Mouse (Mus musculus): Measurements from ENCODE around the gene Alkbh7.

Gene Alkbh7

GRCm38 (mm10) chr17:57030931-57031660, 34.0 kb downstream of the Alkbh7 start, which contains the start of gene Khsrp:
TSS of gene Khsrp (minus strand) at chr17:57031522.
- peak; percentile 39 for DNase-seq (ENCODE audit: low spot score)

DNA sequence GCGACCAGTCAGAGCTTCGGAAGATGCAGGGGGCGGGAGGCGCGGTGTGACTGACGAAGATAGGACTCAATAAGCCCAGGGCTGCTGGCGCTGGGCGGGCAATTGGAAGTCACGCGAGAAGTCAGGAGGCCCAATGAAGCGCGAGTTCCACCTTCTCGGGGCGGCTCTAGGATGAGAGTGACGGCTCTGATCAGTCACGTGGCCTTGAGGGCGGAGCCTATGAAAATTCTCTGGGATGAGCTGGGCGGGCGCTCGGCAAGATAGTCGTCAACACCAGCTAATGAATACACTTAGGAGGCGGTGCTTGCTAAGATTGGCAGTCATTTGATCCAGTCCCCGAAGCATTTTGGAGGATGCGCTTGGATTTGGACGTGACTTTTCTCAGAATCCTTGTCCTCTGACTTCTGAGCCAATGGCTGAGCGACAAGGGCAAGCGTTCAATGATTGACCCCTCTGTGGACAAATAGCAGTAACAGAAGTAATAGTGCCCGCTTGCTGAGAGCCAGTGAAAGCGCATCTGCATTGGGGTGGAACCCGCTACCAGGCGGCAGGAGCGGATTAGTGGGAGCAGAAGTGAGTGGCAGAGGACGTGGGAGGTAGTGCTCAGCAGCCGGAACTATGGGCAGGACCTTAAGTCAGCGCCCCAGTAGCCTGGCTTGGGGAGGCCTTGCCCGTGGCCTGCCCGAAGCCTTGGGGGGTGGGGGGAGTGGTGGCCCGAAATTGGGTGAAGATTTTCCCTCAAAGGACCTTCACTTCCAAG, 34.7 kb downstream of the Alkbh7 start:
- DNase-seq (ENCODE audit: low spot score): peak; percentile 100

- DNase-seq (ENCODE audit: low spot score): no peak
Measured at GRCm38 (mm10) chr17:57032854-57033253, 35.7 kb downstream of the Alkbh7 start.

DNA sequence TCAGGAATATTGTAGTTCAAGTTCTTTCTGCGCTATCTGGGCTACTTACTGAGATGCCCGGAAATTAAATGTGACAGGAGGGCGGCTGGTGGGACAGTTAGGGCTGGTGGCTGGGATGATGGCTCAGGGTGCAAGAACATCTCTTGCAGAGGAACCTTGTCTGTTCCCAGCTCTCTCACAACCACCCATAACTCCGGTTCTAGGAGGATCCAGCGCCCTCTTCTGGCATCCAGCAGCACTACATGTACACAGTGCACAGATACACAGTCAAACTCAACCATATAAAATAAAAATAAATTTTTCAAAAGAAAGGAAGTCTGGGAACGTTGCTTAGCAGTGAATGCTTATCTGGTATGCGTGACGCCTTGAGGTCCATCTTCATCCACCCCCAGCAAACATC, 41.8 kb downstream of the Alkbh7 start:
- no peak for DNase-seq (ENCODE audit: low spot score)

DNA sequence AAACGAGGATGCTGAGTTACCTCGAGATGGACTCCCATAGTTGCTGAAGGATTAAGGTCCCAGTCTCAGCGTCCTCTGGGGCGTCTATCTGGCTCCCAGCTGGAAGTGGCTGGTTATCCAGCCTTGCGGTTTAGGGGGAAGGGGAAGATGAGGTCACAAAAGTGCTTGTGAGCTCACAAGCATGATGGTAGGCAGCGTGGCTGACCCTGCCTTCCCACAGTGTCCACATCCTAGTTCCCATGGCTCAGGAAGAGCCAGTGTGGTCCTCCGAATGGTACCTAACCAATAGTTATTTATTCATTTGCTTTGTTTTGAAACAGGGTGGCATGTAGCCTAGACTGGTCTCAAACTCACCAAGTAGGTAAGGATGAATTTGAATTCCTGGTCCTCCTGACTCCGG, 44.4 kb downstream of the Alkbh7 start, which contains the start of gene Slc25a41:
Gene Slc25a41 (minus strand): TSS at position 101 of the 400 bp plus-strand sequence.
- no peak for DNase-seq (ENCODE audit: low spot score)

DNA sequence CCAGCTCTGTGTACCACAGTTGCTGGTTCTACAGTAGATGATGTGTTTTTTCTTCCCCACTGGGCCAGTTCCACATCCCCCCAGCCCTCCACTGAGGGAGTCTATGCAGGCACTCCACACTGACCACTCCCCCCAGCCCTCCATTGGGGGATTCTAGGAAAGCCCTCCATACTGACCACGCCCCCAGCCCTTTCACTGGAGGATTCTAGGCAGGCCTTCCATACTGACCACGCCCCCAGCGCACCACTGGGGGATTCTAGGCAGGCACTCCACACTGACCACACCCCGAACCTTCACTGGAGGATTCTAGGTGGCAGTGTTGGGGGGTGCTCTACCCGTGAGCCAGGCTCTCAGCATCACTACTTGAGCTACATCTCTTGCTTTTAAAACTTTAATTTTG, 50.3 kb downstream of the Alkbh7 start:
- DNase-seq (ENCODE audit: low spot score): no peak

DNA sequence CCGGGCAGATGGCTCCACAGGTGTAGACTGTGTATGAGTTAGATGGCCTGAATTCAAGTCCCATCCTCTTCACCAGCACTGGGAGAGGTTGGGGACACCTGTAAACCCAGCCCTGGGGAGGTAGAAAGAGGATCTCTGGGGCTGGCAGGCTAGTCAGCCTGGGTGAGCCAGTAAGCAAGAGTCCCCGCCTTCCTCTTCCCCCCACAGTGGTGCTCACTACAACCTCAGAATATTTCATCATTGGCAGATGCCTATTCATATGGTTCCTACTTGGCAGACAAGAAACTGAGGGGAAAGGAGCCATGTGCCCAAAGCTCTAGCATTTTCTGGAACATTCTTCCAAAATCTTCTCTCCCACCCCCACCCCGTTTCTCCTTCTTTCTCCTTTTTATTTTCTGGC, 51.7 kb downstream of the Alkbh7 start:
- no peak for DNase-seq (ENCODE audit: low spot score)

Measured in T-cell, adult 2 months (primary cell).